Mouse (Mus musculus) liver, postnatal 0 days (tissue): ENCODE data around the gene Ago1. TPM values are rescaled to one million over a fixed set of nuclear protein-coding genes. Genes with fewer than 3 reads are reported as not detected.

ENCODE experiments used
- ATAC-seq: fragments of 200-750 bp; cut with Nextera tagmentation; 2 replicates; pipeline ENCODE4 v1.8.0; 2017; ENCODE audit warnings: mild to moderate bottlenecking, moderate library complexity
- DNase-seq: peaks from one replicate; pipeline ENCODE4 v3.0.0-alpha.2; 2016
- H3K27ac ChIP-seq: fragments of 300-500 bp; sonication (generic); 2 replicates; pipeline ENCODE4 v1.5.1; 2014; ENCODE audit warnings: antibody characterized with exemption, moderate library complexity, mild to moderate bottlenecking, low read depth
- H3K27me3 ChIP-seq: fragments of 300-500 bp; sonication (generic); 2 replicates; pipeline ENCODE4 v1.6.1; 2014; ENCODE audit warnings: low read length, control low read depth, mixed read lengths; ENCODE audit not compliant: insufficient read depth
- H3K36me3 ChIP-seq: fragments of 300-500 bp; sonication (generic); replicated peaks from 2 replicates; pipeline ENCODE4 v1.6.1; 2014; ENCODE audit warnings: mild to moderate bottlenecking, control low read depth, low read length, moderate library complexity, mixed read lengths; ENCODE audit not compliant: insufficient read depth
- H3K4me1 ChIP-seq: fragments of 300-500 bp; sonication (generic); 2 replicates; pipeline ENCODE4 v1.6.1; 2014; ENCODE audit warnings: antibody characterized with exemption, mild to moderate bottlenecking, control low read depth; ENCODE audit not compliant: insufficient read depth
- H3K4me2 ChIP-seq: fragments of 300-500 bp; sonication (generic); 2 replicates; pipeline ENCODE4 v1.6.1; 2014; ENCODE audit warnings: low read depth, mild to moderate bottlenecking, low read length, moderate library complexity, mixed read lengths
- H3K4me3 ChIP-seq: fragments of 300-500 bp; sonication (generic); 2 replicates; pipeline ENCODE4 v1.5.1; 2014; ENCODE audit warnings: low read depth, low read length
- H3K9ac ChIP-seq: fragments of 300-500 bp; sonication (generic); replicated peaks from 2 replicates; pipeline ENCODE4 v1.6.1; 2014; ENCODE audit warnings: mild to moderate bottlenecking, moderate library complexity
- H3K9me3 ChIP-seq: fragments of 300-500 bp; sonication (generic); 2 replicates; pipeline ENCODE4 v1.6.1; 2016; ENCODE audit warnings: mild to moderate bottlenecking, control low read depth, low read length, mixed read lengths
- CTCF ChIP-seq: sonication (generic); IDR thresholded peaks from 2 replicates; pipeline ENCODE4 v1.5.1; 2016; ENCODE audit warnings: antibody characterized with exemption, low read depth
- EP300 ChIP-seq: IDR thresholded peaks from 2 replicates; pipeline ENCODE4 v1.6.1; 2016; ENCODE audit warnings: antibody characterized with exemption, low read depth, mild to moderate bottlenecking
- WGBS: fragments of 180-500 bp; shearing (Covaris S2); extraction: QIAGEN DNeasy Blood & Tissue Kit; methylation state at CpG from one replicate; pipeline ENCODE4 v1.1.7; 2014; ENCODE audit not compliant: insufficient replicate concordance; 5-methylcytosine and 5-hydroxymethylcytosine counted together
- polyA plus RNA-seq: library from polyadenylated mRNA; unstranded; fragments of >200 nt; fragmentation: Nextera tagmentation; extraction: Ambion mirVana; gene quantifications from 2 replicates; pipeline ENCODE4 v1.2.1, GENCODE M21; 2015

The Ago1 gene
- polyA plus RNA-seq, 1 experiment from 2014 or later = 0.97 TPM

GRCm38 (mm10) chr4:126481461-126481860, 13.1 kb upstream of the Ago1 start:
- H3K36me3 ChIP-seq = no peaks in the 10 kb centered on the region
- ATAC-seq (no peak), DNase-seq (no peak)
- TF ChIP-seq EP300 (no peak), CTCF (no peak)
- H3K27ac ChIP-seq = no peak overlapping the region
- H3K4me3 ChIP-seq = no peak overlapping the region
- no peaks in the 10 kb centered on the region for H3K27me3 ChIP-seq
- H3K9me3 ChIP-seq = no peaks in the 10 kb centered on the region
- no peak overlapping the region for H3K4me2 ChIP-seq
- 83% methylated on average over 5 of the region's 5 CpGs for WGBS
- no peaks in the 10 kb centered on the region for H3K4me1 ChIP-seq
- no peak overlapping the region for H3K9ac ChIP-seq

- Histone ChIP-seq H3K9ac (no peak overlapping the region), H3K36me3 (no peaks in the 10 kb centered on the region), H3K27me3 (no peaks in the 10 kb centered on the region), H3K27ac (no peak overlapping the region), H3K9me3 (no peaks in the 10 kb centered on the region), H3K4me3 (no peak overlapping the region), H3K4me2 (no peak overlapping the region), H3K4me1 (no peaks in the 10 kb centered on the region)
- WGBS = 37% methylated on average over 3 of the region's 3 CpGs
- ATAC-seq (peak; percentile 56; the same call in 1 of the 2 replicates), DNase-seq (no peak)
- TF ChIP-seq CTCF (no peak), EP300 (no peak)
These were observed 11.9 kb upstream of the Ago1 start for GRCm38 (mm10) chr4:126480288-126480687.

GRCm38 (mm10) chr4:126473031-126473430, 4.6 kb upstream of the Ago1 start:
- Histone ChIP-seq H3K27ac (no peak overlapping the region), H3K9ac (no peak overlapping the region), H3K4me2 (no peak overlapping the region), H3K4me3 (no peak overlapping the region), H3K36me3 (no peaks in the 10 kb centered on the region), H3K27me3 (no peaks in the 10 kb centered on the region), H3K4me1 (peaks cover 2% of the 10 kb centered on the region; the same call in 1 of the 2 replicates), H3K9me3 (no peaks in the 10 kb centered on the region)
- DNase-seq (no peak), ATAC-seq (no peak)
- no peak for TF ChIP-seq CTCF
- TF ChIP-seq EP300 = no peak
- WGBS = 41% methylated on average over 5 of the region's 5 CpGs

GRCm38 (mm10) chr4:126469334-126469733, 951 bp upstream of the Ago1 start:
- no peak overlapping the region for H3K27ac ChIP-seq
- H3K4me2 ChIP-seq = no peak overlapping the region
- no peak for ATAC-seq
- no peak overlapping the region for H3K9ac ChIP-seq
- no peak for TF ChIP-seq EP300
- TF ChIP-seq CTCF = no peak
- no peak overlapping the region for H3K4me3 ChIP-seq
- no peaks in the 10 kb centered on the region for H3K27me3 ChIP-seq
- peaks cover 18% of the 10 kb centered on the region for H3K4me1 ChIP-seq
- no peaks in the 10 kb centered on the region for H3K36me3 ChIP-seq
- 38% methylated on average over 1 of the region's 1 CpGs for WGBS
- H3K9me3 ChIP-seq = no peaks in the 10 kb centered on the region
- no peak for DNase-seq

GRCm38 (mm10) chr4:126468925-126469324, 542 bp upstream of the Ago1 start:
- Histone ChIP-seq H3K4me2 (peak overlapping the region; percentile 99), H3K9me3 (no peaks in the 10 kb centered on the region), H3K9ac (0 out of 2 replicates have a peak overlapping the region, but pooled peaks have one; percentile 18), H3K4me3 (peak overlapping the region; percentile 87), H3K27ac (no peak overlapping the region), H3K4me1 (peaks cover 18% of the 10 kb centered on the region), H3K27me3 (no peaks in the 10 kb centered on the region), H3K36me3 (no peaks in the 10 kb centered on the region)
- TF ChIP-seq CTCF = no peak
- TF ChIP-seq EP300 = no peak
- DNase-seq = no peak
- peak; percentile 29 for ATAC-seq
- 5% methylated on average over 8 of the region's 8 CpGs for WGBS

- peaks cover 21% of the 10 kb centered on the region for H3K4me1 ChIP-seq
- peak overlapping the region; percentile 76 for H3K9ac ChIP-seq
- peak overlapping the region; percentile 63 for H3K27ac ChIP-seq
- peak overlapping the region; percentile 99 for H3K4me2 ChIP-seq
- no peaks in the 10 kb centered on the region for H3K9me3 ChIP-seq
- H3K36me3 ChIP-seq = no peaks in the 10 kb centered on the region
- DNase-seq (peak; percentile 79), ATAC-seq (peak; percentile 60)
- under 1% methylated on average over 21 of the region's 25 CpGs for WGBS
- no peaks in the 10 kb centered on the region for H3K27me3 ChIP-seq
- H3K4me3 ChIP-seq = peak overlapping the region; percentile 87
- TF ChIP-seq EP300 (no peak), CTCF (no peak)
These were observed 580 bp downstream of the Ago1 start for GRCm38 (mm10) chr4:126467721-126468284.
